Mouse (Mus musculus): ENCODE results near the gene Tbcel.

Gene Tbcel

DNA sequence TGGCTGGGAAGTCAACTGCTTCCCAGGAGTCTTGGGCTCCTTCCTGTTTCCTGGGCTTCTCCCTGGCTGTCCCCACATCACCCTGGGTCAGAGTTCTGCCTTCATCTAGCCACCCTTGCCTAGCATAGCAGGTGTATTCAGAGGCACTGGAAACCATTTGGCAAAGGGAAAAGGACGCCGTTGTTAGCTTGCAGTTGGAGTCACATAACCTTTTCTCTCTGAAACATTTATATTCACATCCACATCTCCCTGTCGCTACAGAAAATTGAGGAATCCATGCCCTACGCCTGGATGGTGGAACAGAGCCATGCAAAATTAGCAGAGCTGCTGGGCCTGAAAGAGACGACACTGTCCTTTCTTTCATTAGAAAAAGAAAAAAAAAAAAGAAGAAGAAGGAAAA, 125.5 kb downstream of the Tbcel start:
- DNase-seq, result no peak

DNA sequence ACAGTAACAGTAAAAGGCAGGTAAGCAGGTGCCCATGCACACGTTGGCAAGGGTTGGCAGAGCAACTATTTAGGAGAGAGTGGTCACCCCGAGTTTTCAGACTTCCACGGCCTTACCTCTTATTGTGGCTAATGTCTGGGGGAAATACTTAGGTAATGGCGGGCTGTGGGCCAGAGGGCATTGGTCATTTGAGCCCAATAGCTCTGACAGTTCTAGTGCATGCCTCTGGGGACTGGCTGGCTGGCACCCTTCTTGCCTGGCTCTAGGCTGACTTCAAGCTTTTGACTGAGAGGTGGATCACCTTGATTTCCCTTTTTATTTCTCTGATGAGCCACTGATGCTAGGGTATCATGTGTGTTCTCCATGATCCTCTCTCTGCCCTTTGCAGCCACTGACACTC, 129.5 kb downstream of the Tbcel start:
- no peak for DNase-seq

DNA sequence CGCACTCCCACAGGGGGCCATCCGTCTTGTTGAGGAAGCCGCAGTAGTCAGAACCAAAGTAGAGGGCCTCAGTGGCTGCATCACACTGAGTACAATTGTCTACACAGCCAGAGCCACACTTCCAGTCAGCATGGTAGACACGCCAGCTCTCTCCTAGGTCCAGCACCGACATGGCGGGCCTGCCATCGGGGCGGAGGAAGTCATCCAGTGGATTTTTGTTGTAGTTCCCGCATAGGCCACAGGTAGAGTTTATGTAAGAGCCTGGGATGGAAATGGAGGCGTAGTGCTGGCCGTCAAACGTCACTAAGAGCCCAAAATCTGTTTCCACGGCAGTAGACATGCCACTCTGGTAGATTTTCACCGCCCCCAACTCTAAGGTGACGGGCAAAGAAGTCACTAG, 130.0 kb downstream of the Tbcel start:
- no peak for DNase-seq

DNA sequence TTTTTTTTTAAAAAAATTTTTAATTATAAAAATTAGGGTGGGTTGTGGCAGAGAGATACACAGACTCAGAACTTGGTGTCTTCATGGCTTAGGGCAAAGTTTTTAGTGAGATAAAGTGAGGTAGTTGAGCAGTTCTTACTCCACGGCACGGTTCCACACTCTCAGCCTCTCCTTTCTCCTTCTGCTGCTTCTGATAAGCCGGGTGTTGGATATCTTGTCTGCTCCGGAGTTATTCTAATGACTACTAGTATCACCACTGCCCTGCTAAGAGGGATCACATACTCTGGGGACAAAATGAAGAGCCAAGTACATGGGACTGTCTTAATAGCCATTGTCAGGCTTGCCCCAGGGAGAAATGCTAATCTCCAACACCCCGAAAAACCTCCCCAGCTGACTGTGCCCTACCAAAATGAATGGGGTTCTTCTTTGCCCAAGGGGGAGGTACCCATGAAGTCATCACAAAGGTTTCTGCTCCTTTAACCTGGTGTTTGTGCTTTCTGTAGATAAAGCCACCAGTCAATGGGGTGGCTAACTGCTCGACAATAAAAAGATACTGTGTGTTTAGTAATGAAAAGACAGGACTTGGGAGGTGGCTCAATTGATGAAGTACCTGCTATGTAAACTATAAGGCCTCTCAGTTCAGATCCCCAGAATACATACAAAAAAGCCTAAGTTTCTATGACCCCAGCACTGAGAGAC, 135.8 kb downstream of the Tbcel start:
- DNase-seq, result no peak
